Mouse (Mus musculus): Measurements from ENCODE around the gene Ddc. TPM values are rescaled to one million over a fixed set of nuclear protein-coding genes. Genes with fewer than 3 reads are reported as not detected.

Ddc gene
- polyA plus RNA-seq, 1 experiment from 2014 or later = 34.5 TPM

DNA sequence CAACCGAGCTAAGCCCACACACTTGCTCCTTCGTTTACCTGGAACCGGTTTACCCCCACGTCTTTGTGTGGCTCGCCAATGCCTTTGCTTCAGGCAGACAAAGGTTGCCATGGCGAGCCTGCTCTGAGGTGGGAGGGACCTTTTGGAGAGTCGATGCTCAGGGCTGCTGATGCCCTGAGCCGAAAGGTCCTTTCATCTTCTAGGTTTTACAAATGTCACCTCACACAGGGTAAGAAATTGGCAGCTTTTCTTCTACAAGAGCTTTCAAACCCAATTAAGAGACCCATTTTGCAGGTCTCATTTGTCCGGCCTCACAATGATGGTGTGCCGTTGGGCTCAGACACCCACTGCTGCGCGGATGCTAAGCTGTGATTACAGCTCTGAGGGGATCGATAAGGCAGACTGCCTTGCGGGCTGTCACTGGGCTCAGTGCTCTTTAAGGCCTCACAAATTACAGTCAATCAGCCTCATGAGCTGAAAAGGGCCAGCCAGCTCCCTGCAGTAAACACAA is 29.9 kb downstream of the Ddc start:
- Histone ChIP-seq H3K27me3 (ENCODE audit: insufficient read depth, poor library complexity, severe bottlenecking) (no peaks in the 10 kb centered on the region), H3K4me1 (peaks cover 39% of the 10 kb centered on the region), H3K27ac (peak overlapping the region; percentile 80), H3K4me3 (peak overlapping the region; percentile 31; the same call in 1 of the 2 replicates), H3K9me3 (no peaks in the 10 kb centered on the region), H3K36me3 (no peaks in the 10 kb centered on the region)
- WGBS = 7% methylated on average over 14 of the region's 14 CpGs
- no peak for DNase-seq (ENCODE audit: low spot score)

DNA sequence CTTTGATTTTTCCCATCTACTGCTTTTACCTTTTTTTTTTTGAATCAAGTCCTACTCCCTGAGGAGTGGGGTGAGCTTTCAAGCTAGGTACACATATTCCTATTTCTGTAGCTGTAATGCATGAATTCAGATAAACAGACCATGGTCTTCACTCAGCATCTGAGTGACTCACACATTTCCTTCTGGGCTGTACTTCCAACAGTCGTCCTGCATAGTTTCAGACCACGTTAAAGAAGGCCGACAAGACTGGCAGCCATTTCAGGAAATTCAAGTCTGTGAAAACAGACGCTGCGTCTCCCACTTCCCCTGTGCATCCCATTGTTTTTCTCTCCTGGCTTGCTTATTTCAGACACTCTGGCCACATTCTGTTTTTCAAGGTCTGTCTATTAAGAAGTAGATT is 31.2 kb downstream of the Ddc start:
- 63% methylated on average over 5 of the region's 5 CpGs for WGBS
- DNase-seq (ENCODE audit: low spot score) = no peak
- Histone ChIP-seq H3K36me3 (no peaks in the 10 kb centered on the region), H3K4me3 (no peak overlapping the region), H3K27ac (peak overlapping the region; percentile 80; the same call in 1 of the 2 replicates), H3K9me3 (no peaks in the 10 kb centered on the region), H3K27me3 (ENCODE audit: insufficient read depth, poor library complexity, severe bottlenecking) (no peaks in the 10 kb centered on the region), H3K4me1 (peaks cover 35% of the 10 kb centered on the region)

DNA sequence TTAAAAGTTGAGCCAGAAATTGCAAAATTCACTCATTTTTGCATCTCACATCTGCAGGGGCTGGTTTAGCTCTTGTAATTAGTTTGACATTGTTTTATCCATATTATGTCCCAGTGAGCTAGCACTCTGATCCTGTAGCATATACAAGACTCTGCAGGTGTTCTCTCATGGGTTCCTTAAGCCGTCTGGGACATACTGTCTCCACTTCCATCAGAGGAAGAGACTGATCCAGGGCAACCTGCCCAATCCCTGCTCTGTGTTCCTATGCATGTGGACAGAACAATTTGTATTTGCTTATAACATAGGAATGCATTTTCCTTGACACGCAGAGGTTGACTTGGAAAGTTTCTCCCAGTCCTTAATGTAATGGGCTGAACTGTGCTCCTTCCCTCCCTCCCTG is 32.8 kb downstream of the Ddc start:
- H3K36me3 ChIP-seq = no peaks in the 10 kb centered on the region
- peaks cover 23% of the 10 kb centered on the region for H3K4me1 ChIP-seq
- H3K27ac ChIP-seq = peak overlapping the region; percentile 33; the same call in 1 of the 2 replicates
- H3K9me3 ChIP-seq = no peaks in the 10 kb centered on the region
- no peak overlapping the region for H3K4me3 ChIP-seq
- H3K27me3 ChIP-seq (ENCODE audit: insufficient read depth, poor library complexity, severe bottlenecking) = no peaks in the 10 kb centered on the region
- no peak for DNase-seq (ENCODE audit: low spot score)
- 79% methylated on average over 2 of the region's 2 CpGs for WGBS

DNA sequence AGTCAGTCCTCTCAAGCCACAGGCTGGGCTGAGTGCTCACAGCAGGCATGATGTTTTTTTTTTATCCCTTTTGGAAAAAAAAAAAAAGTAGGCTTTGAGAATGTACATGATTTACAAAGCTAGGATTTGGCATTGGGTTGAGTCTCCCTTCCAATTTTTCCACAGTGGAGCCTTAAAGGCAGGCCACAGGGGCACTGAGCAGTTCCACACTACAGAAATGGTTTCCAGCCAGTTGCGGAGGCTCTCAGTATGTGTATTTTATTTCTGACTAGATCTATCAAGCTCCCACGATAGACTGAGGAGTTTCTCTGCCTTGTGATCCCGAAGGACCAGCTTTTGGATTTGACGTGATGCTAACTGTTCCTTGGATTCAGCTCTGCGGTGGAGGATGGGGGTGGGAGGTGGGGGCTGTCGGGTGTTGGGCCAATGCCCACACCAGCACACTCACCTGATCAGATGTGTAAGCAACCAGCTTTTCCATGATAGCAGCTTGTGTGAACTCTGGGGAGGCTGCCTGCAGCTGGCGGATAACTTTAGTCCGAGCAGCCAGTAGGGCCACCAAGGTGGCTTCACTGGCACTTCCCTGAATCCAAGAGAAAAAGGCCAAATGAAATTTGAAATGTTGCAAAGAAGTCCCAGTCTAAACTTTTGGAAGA is 33.4 kb downstream of the Ddc start:
- H3K27ac ChIP-seq = no peak overlapping the region
- 81% methylated on average over 8 of the region's 8 CpGs for whole genome bisulfite sequencing
- H3K4me1 ChIP-seq = peaks cover 23% of the 10 kb centered on the region
- H3K27me3 ChIP-seq (ENCODE audit: insufficient read depth, poor library complexity, severe bottlenecking) = no peaks in the 10 kb centered on the region
- H3K36me3 ChIP-seq = 0 out of 2 replicates have a peak, but pooled peaks cover 2% of the 10 kb centered on the region
- no peaks in the 10 kb centered on the region for H3K9me3 ChIP-seq
- no peak overlapping the region for H3K4me3 ChIP-seq
- DNase-seq (ENCODE audit: low spot score) = no peak

DNA sequence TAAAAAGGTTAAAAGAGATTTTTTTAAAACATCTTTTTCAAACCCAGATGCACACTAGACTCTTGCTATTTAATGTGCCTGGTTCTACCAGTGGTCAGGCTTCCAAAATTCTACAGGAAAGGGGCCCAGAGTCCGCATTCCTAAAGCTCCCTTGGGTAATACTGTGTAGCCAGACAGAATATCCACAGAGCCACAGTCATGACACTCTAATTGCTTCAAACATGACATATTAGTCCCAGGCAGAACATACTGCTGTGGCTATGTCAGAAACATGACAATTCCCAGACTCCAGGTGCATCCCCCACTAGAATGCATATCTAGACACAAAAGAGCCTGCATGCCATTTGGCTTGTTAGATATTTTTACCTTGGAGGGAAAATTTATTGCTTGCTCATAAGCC is 35.4 kb downstream of the Ddc start:
- H3K9me3 ChIP-seq = no peaks in the 10 kb centered on the region
- H3K4me3 ChIP-seq = no peak overlapping the region
- 83% methylated on average over 1 of the region's 1 CpGs for WGBS
- H3K27me3 ChIP-seq (ENCODE audit: insufficient read depth, poor library complexity, severe bottlenecking) = no peaks in the 10 kb centered on the region
- no peak overlapping the region; the same call in none of the 2 replicates for H3K27ac ChIP-seq
- peaks cover 12% of the 10 kb centered on the region; the same call in 1 of the 2 replicates for H3K4me1 ChIP-seq
- H3K36me3 ChIP-seq = 0 out of 2 replicates have a peak, but pooled peaks cover 3% of the 10 kb centered on the region
- DNase-seq (ENCODE audit: low spot score) = no peak

DNA sequence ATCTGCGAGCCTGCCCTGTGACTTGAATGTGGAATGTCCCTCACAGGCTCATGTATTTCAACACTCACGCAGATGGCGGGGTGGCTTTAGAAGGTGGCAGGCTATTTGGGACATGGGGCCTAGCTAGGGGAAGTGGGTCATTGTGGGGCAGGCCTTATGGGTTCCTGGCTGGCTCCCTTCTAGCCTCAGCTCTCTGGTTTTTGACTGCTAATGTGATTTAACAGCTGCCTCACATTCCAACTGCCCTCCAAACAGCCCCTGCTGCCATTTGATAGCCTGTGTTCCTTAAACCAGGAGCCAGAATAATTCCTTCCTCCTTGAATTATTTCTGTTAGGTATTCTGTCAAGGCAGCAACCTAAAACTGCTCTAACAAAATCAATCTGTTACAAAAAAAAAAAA is 41.0 kb downstream of the Ddc start:
- Histone ChIP-seq H3K36me3 (peaks cover 6% of the 10 kb centered on the region; the same call in 1 of the 2 replicates), H3K4me3 (no peak overlapping the region), H3K27me3 (ENCODE audit: insufficient read depth, poor library complexity, severe bottlenecking) (no peaks in the 10 kb centered on the region), H3K9me3 (peaks cover 3% of the 10 kb centered on the region; the same call in 1 of the 2 replicates), H3K4me1 (peaks cover 23% of the 10 kb centered on the region), H3K27ac (peak overlapping the region; percentile 85; the same call in 1 of the 2 replicates)
- 83% methylated on average over 3 of the region's 3 CpGs for WGBS
- DNase-seq (ENCODE audit: low spot score) = no peak

DNA sequence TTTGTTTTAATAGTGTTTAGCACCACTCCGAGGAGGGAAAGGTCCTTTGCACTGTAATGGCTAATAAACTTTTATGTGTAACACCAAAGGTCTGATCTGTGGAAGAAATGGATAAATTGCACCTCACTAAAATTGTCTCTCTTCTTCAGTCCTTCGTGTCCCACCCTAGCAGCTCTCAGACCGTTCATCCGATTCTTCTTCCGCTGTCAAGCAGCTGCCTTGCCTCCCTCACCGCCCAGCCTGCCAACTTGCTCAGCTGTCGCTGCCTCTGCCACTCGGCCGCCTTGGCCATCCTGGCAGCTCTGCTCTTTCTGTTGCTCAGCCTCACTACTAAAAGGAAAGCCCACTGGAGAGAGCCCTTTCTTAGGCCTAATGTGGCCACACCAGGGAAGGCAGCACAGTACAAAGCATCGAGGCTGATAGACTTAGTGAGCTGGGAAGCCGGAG is 42.2 kb downstream of the Ddc start:
- Histone ChIP-seq H3K4me3 (no peak overlapping the region), H3K27ac (peak overlapping the region; percentile 85), H3K9me3 (peaks cover 3% of the 10 kb centered on the region; the same call in 1 of the 2 replicates), H3K27me3 (ENCODE audit: insufficient read depth, poor library complexity, severe bottlenecking) (no peaks in the 10 kb centered on the region), H3K36me3 (peaks cover 6% of the 10 kb centered on the region; the same call in 1 of the 2 replicates), H3K4me1 (peaks cover 30% of the 10 kb centered on the region)
- 67% methylated on average over 11 of the region's 11 CpGs for WGBS
- no peak for DNase-seq (ENCODE audit: low spot score)

DNA sequence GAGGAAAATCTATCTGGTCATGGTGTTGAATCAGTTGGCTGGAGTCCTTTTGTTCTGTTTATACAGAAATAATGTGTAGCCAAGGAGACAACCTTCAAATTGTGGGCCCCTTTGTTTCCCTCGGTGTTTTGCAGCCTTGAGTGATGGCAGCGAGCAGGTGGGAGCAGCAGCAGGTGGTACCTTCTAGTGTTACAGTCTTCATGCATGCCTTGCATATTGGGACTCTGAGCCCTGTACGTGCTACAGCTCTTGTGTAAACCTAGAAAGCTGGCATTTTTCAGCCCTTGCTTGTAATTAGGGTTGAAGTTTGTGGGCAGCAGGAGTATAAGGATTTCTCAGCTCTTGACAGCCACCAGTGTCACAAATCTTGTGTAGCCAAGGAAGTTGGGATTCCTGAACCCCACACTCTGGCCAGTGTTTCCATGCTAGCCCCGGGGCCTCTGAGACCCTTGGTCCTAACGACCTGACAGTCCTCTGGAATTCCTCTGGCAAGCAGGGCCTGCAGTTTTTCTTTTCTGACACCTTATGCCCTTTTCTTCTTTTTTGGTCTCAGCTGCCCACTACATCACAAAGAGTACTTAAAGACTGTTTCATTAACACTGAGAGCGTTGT is 42.8 kb downstream of the Ddc start:
- H3K4me1 ChIP-seq = peaks cover 36% of the 10 kb centered on the region
- H3K27ac ChIP-seq = peak overlapping the region; percentile 85
- H3K9me3 ChIP-seq = peaks cover 3% of the 10 kb centered on the region; the same call in 1 of the 2 replicates
- no peak for DNase-seq (ENCODE audit: low spot score)
- peaks cover 6% of the 10 kb centered on the region; the same call in 1 of the 2 replicates for H3K36me3 ChIP-seq
- WGBS = 42% methylated on average over 6 of the region's 6 CpGs
- H3K27me3 ChIP-seq (ENCODE audit: insufficient read depth, poor library complexity, severe bottlenecking) = no peaks in the 10 kb centered on the region
- H3K4me3 ChIP-seq = no peak overlapping the region

DNA sequence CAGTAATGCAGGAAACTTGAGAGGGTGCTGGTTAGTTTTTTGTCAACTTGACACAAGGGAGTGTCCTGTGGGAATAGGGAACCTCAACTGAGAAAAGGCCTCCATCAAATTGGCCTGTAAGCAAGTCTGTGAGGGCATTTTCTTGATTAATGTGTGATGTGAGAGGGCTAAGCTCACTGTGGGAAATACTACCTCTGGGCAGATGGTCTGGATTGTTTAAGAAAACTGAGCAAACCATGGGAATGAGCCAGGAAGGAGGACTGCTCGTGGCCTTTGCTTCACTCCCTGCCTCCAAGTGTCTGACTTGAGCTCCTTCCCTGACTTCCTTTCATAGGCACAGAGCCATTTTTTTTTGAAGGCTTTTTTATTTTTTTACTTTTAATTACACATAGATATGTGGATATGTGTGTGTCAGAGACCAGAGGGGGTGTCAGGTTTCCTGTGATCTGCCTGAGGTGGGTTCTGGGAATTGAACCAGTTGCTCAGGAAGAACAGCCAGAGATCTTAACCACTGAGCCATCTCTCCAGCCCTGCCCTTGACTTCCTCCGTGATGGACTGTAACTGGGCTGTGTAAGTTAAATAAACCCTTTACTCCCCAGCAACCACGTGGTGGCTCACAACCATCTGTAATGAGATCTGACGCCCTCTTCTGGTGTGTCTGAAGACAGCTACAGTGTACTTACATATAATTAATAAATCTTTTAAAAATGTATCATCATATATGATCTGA is 44.0 kb downstream of the Ddc start:
- Histone ChIP-seq H3K27ac (peak overlapping the region; percentile 85), H3K4me1 (peaks cover 40% of the 10 kb centered on the region), H3K4me3 (no peak overlapping the region), H3K9me3 (peaks cover 3% of the 10 kb centered on the region; the same call in 1 of the 2 replicates), H3K36me3 (peaks cover 2% of the 10 kb centered on the region; the same call in 1 of the 2 replicates), H3K27me3 (ENCODE audit: insufficient read depth, poor library complexity, severe bottlenecking) (no peaks in the 10 kb centered on the region)
- no peak for DNase-seq (ENCODE audit: low spot score)
- 55% methylated on average over 4 of the region's 4 CpGs for WGBS

DNA sequence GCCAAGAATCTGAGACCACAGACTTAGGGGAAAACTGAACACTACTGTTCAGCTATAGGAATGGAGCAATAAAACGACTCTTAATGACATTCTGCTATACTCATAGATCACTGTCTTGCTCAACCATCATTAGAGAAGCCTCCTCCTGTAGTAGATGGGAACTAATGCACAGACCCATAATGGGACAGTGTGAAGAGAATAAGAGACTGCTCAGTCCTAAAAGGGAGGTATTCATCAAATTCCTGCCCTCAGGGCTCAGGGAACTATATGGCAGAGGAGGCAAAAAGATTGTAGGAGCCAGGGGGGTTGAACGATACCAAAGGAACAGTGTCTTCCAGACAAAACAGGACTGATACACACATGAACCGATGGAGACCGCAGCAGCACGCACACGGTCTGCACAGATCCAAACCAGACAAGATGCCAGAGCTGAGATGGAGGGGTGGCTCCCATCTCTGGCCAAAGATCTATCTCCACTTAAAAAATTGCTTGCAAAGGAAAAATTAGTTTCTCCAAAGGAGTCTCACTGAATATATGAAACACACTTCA is 45.9 kb downstream of the Ddc start:
- Histone ChIP-seq H3K4me3 (no peak overlapping the region), H3K27ac (peak overlapping the region; percentile 5; the same call in 1 of the 2 replicates), H3K9me3 (peaks cover 3% of the 10 kb centered on the region; the same call in 1 of the 2 replicates), H3K4me1 (peaks cover 44% of the 10 kb centered on the region), H3K27me3 (ENCODE audit: insufficient read depth, poor library complexity, severe bottlenecking) (no peaks in the 10 kb centered on the region), H3K36me3 (peaks cover 2% of the 10 kb centered on the region; the same call in 1 of the 2 replicates)
- WGBS = 82% methylated on average over 6 of the region's 6 CpGs
- DNase-seq (ENCODE audit: low spot score) = no peak

DNA sequence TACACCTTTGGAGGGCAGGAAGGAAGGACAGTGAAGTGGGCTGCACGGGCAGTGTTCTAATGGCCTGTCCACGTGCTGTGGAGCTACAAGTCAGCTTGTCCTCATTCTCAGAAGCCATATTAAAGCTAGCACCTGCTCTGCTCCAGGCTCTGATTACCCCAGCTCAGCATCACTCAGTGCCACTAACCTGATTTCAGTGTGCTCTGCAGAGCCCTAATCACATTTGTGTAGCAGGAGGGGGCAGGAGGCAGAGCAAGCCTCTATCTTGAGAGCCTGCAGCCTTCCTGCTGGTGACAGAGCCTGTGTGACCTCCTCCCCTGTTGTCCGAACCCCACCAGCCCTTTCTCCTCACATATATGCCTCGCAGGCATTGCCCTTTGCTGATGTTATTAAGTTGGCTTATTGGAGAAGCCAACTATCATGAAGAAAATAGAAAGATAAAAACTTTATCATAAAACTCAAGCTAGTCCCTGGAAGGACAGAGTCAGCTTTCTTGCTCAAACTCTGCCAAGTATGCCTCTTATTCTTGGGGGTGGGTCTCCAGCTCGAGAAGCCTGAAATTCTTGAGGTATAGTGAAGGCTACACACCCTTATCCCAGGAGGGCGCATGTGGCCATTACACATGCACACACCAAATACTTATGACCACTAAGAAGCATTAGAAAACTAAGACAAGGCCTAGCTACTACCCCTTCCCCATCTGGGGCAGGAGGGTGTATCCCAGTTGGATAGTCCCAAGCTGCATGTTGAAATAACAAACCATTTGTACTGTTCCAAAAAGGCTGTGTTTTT is 47.3 kb downstream of the Ddc start:
- H3K9me3 ChIP-seq = no peaks in the 10 kb centered on the region
- WGBS = 39% methylated on average over 6 of the region's 6 CpGs
- H3K4me3 ChIP-seq = no peak overlapping the region
- peaks cover 38% of the 10 kb centered on the region for H3K4me1 ChIP-seq
- no peaks in the 10 kb centered on the region for H3K27me3 ChIP-seq (ENCODE audit: insufficient read depth, poor library complexity, severe bottlenecking)
- peak overlapping the region; percentile 85 for H3K27ac ChIP-seq
- H3K36me3 ChIP-seq = no peaks in the 10 kb centered on the region
- DNase-seq (ENCODE audit: low spot score) = no peak

All from heart, embryonic 10.5 days (tissue).